Mouse (Mus musculus) adrenal gland, postnatal 25 days (tissue): ENCODE results near the gene Zfp429. TPM values are rescaled to one million over a fixed set of nuclear protein-coding genes. Genes with fewer than 3 reads are reported as not detected.
"Not testable (repeated sequence)": the region's sequence is repeated elsewhere in the genome, so short reads cannot be mapped to it uniquely, and the experiment has no call there.

Experiments
- DNase-seq: peaks from one replicate; pipeline ENCODE4 v3.0.0; 2021; ENCODE audit warnings: mixed read lengths
- long read RNA-seq: library from polyadenylated mRNA; stranded (forward); transcript quantifications from one replicate; pipeline ENCODE4 v2.0.0, GENCODE M21; 2021
- total RNA-seq: library from RNA; stranded (reverse); gene quantifications from 2 replicates; pipeline ENCODE4 v1.2.3, GENCODE M21; 2021

Gene Zfp429
- total RNA-seq = 4.4 and 6.1 TPM in 2 replicates
- long read RNA-seq, partial matches to known transcripts = 1 of 4 reads
- long read RNA-seq, other reads (novel, unspliced or antisense) = 1 of 4 reads

- peak; percentile 54 for DNase-seq
These were observed at the start of gene Zfp429 for GRCm38 (mm10) chr13:67399183-67399903. Gene Zfp429, minus strand, starts transcription at chr13:67399819.

GRCm38 (mm10) chr13:67437095-67437494, 37.5 kb upstream of the Zfp429 start:
- DNase-seq = not testable (repeated sequence)

- peak; percentile 55 for DNase-seq
These were observed 28.5 kb upstream of the Zfp429 start for GRCm38 (mm10) chr13:67428116-67428515.

GRCm38 (mm10) chr13:67425699-67426098, 26.1 kb upstream of the Zfp429 start:
- not testable (repeated sequence) for DNase-seq

- DNase-seq = not testable (repeated sequence)
These were observed 22.9 kb upstream of the Zfp429 start for GRCm38 (mm10) chr13:67422532-67422931.

GRCm38 (mm10) chr13:67421207-67421857, 21.7 kb upstream of the Zfp429 start, which contains the start of gene Zfp459:
Gene Zfp459, minus strand, starts transcription at chr13:67421418.
- DNase-seq = peak; percentile 24

GRCm38 (mm10) chr13:67420558-67421206, 21.1 kb upstream of the Zfp429 start:
- DNase-seq = no peak

- DNase-seq = no peak
These were observed 17.2 kb upstream of the Zfp429 start for GRCm38 (mm10) chr13:67416811-67417210.

GRCm38 (mm10) chr13:67415759-67416158, 16.1 kb upstream of the Zfp429 start:
- DNase-seq = no peak

GRCm38 (mm10) chr13:67413634-67414033, 14.0 kb upstream of the Zfp429 start:
- not testable (repeated sequence) for DNase-seq

GRCm38 (mm10) chr13:67376255-67376654, 23.4 kb downstream of the Zfp429 start:
- DNase-seq = not testable (repeated sequence)

GRCm38 (mm10) chr13:67375050-67375911, 24.3 kb downstream of the Zfp429 start, which contains the start of the genes Gm28041 and Zfp456:
Gene Gm28041, minus strand, starts transcription at chr13:67375733.
Gene Zfp456, minus strand, starts transcription at chr13:67375810.
- DNase-seq = peak; percentile 59

GRCm38 (mm10) chr13:67360131-67360744, 39.4 kb downstream of the Zfp429 start, which contains the start of the genes Gm28044 and Zfp953:
Gene Gm28044, minus strand, starts transcription at chr13:67360536.
Gene Zfp953, minus strand, starts transcription at chr13:67360605.
- peak; percentile 82 for DNase-seq

- no peak for DNase-seq
These were observed 47.8 kb downstream of the Zfp429 start for GRCm38 (mm10) chr13:67351854-67352253.

- DNase-seq = no peak
These were observed 56.2 kb downstream of the Zfp429 start for GRCm38 (mm10) chr13:67343422-67343821.

Other genes starting within 250 kb of the Zfp429 start
- 7.9 and 8.5 TPM in 2 replicates for gene Rsl1, start 226.6 kb downstream of the Zfp429 start, total RNA-seq
- gene Zfp455, start 205.3 kb downstream of the Zfp429 start, total RNA-seq = 2.5 and 2.8 TPM in 2 replicates
- 4.0 and 5.8 TPM in 2 replicates for gene Zfp458, start 121.4 kb downstream of the Zfp429 start, total RNA-seq
- gene Zfp457, start 93.3 kb downstream of the Zfp429 start, total RNA-seq = 3.7 and 5.8 TPM in 2 replicates
- gene Zfp595, start 67.2 kb downstream of the Zfp429 start, total RNA-seq = 6.2 and 7.4 TPM in 2 replicates
- gene Gm28044, start 39.3 kb downstream of the Zfp429 start, total RNA-seq = 1.2 TPM in 1 of 2 replicates, not detected in the other
- 4.1 and 4.9 TPM in 2 replicates for gene Zfp953, start 39.2 kb downstream of the Zfp429 start, total RNA-seq
- 2.2 TPM in 1 of 2 replicates, not detected in the other for gene Gm28041, start 24.1 kb downstream of the Zfp429 start, total RNA-seq
- 1.3 and 2.5 TPM in 2 replicates for gene Zfp456, start 24.0 kb downstream of the Zfp429 start, total RNA-seq
- gene Zfp459, start 21.6 kb upstream of the Zfp429 start, total RNA-seq = 0.62 and 1.8 TPM in 2 replicates
- gene Zfp874a, start 51.8 kb upstream of the Zfp429 start, total RNA-seq = 19.0 and 23.5 TPM in 2 replicates
- 15.9 and 18.7 TPM in 2 replicates for gene Zfp874b, start 84.4 kb upstream of the Zfp429 start, total RNA-seq
- gene Zfp58, start 100.7 kb upstream of the Zfp429 start, total RNA-seq = 7.6 and 8.1 TPM in 2 replicates
- not detected in 2 replicates for gene Gm26965, start 126.3 kb upstream of the Zfp429 start, total RNA-seq
- 18.0 and 19.8 TPM in 2 replicates for gene Zfp87, start 126.4 kb upstream of the Zfp429 start, total RNA-seq
- gene Zfp748, start 154.0 kb upstream of the Zfp429 start, total RNA-seq = 8.6 and 8.9 TPM in 2 replicates
- gene Zfp729b, start 209.9 kb upstream of the Zfp429 start, total RNA-seq = 8.3 and 9.5 TPM in 2 replicates
- 1.4 TPM in 1 of 2 replicates, not detected in the other for gene Gm49345, start 237.9 kb upstream of the Zfp429 start, total RNA-seq
- 5.5 and 7.7 TPM in 2 replicates for gene Zfp729a, start 238.0 kb upstream of the Zfp429 start, total RNA-seq